Mouse (Mus musculus): ENCODE data around the gene Ky. TPM values are rescaled to one million over a fixed set of nuclear protein-coding genes. Genes with fewer than 3 reads are reported as not detected.

The Ky gene
- polyA plus RNA-seq, 1 experiment from 2014 or later = 0.18 TPM

GRCm38 (mm10) chr9:102494454-102494853, 11.1 kb upstream of the Ky start:
- WGBS = 85% methylated on average over 9 of the region's 9 CpGs
- Histone ChIP-seq H3K36me3 (ENCODE audit: poor library complexity, severe bottlenecking) (no peaks in the 10 kb centered on the region), H3K27ac (no peak overlapping the region), H3K4me2 (no peak overlapping the region), H3K4me3 (no peak overlapping the region), H3K27me3 (no peaks in the 10 kb centered on the region), H3K4me1 (peaks cover 11% of the 10 kb centered on the region), H3K9ac (no peak overlapping the region), H3K9me3 (replicated peaks) (no peaks in the 10 kb centered on the region)
- no peak for ATAC-seq

- no peaks in the 10 kb centered on the region for H3K9me3 ChIP-seq (replicated peaks)
- no peaks in the 10 kb centered on the region for H3K27me3 ChIP-seq
- no peak overlapping the region for H3K9ac ChIP-seq
- H3K27ac ChIP-seq = no peak overlapping the region
- H3K4me2 ChIP-seq = no peak overlapping the region
- no peak for ATAC-seq
- H3K36me3 ChIP-seq (ENCODE audit: poor library complexity, severe bottlenecking) = no peaks in the 10 kb centered on the region
- H3K4me3 ChIP-seq = no peak overlapping the region
- peaks cover 11% of the 10 kb centered on the region for H3K4me1 ChIP-seq
- WGBS = 85% methylated on average over 4 of the region's 4 CpGs
Observed at GRCm38 (mm10) chr9:102495266-102495665, 10.3 kb upstream of the Ky start.

- H3K9ac ChIP-seq = no peak overlapping the region
- peaks cover 11% of the 10 kb centered on the region for H3K4me1 ChIP-seq
- H3K27ac ChIP-seq = no peak overlapping the region
- 81% methylated on average over 3 of the region's 3 CpGs for WGBS
- H3K27me3 ChIP-seq = no peaks in the 10 kb centered on the region
- no peaks in the 10 kb centered on the region for H3K36me3 ChIP-seq (ENCODE audit: poor library complexity, severe bottlenecking)
- H3K9me3 ChIP-seq (replicated peaks) = no peaks in the 10 kb centered on the region
- ATAC-seq = no peak
- no peak overlapping the region for H3K4me2 ChIP-seq
- no peak overlapping the region for H3K4me3 ChIP-seq
Observed at GRCm38 (mm10) chr9:102496481-102497041, 9.0 kb upstream of the Ky start.

GRCm38 (mm10) chr9:102497089-102497690, 8.4 kb upstream of the Ky start:
- 93% methylated on average over 9 of the region's 9 CpGs for WGBS
- H3K9me3 ChIP-seq (replicated peaks) = no peaks in the 10 kb centered on the region
- no peaks in the 10 kb centered on the region for H3K27me3 ChIP-seq
- H3K36me3 ChIP-seq (ENCODE audit: poor library complexity, severe bottlenecking) = no peaks in the 10 kb centered on the region
- peaks cover 11% of the 10 kb centered on the region for H3K4me1 ChIP-seq
- no peak overlapping the region for H3K27ac ChIP-seq
- H3K4me2 ChIP-seq = no peak overlapping the region
- H3K4me3 ChIP-seq = no peak overlapping the region
- H3K9ac ChIP-seq = no peak overlapping the region
- no peak for ATAC-seq

- Histone ChIP-seq H3K27ac (no peak overlapping the region), H3K36me3 (ENCODE audit: poor library complexity, severe bottlenecking) (no peaks in the 10 kb centered on the region), H3K9ac (no peak overlapping the region), H3K4me3 (no peak overlapping the region), H3K9me3 (replicated peaks) (no peaks in the 10 kb centered on the region), H3K27me3 (no peaks in the 10 kb centered on the region), H3K4me2 (no peak overlapping the region), H3K4me1 (peaks cover 4% of the 10 kb centered on the region)
- no peak for ATAC-seq
- 90% methylated on average over 9 of the region's 9 CpGs for WGBS
Observed at GRCm38 (mm10) chr9:102497833-102498430, 7.6 kb upstream of the Ky start.

- Histone ChIP-seq H3K27me3 (peaks cover 3% of the 10 kb centered on the region; the same call in 1 of the 2 replicates), H3K27ac (no peak overlapping the region), H3K9ac (no peak overlapping the region), H3K36me3 (ENCODE audit: poor library complexity, severe bottlenecking) (no peaks in the 10 kb centered on the region), H3K9me3 (replicated peaks) (no peaks in the 10 kb centered on the region), H3K4me3 (no peak overlapping the region), H3K4me2 (no peak overlapping the region), H3K4me1 (no peaks in the 10 kb centered on the region)
- no peak for ATAC-seq
- WGBS = 96% methylated on average over 6 of the region's 6 CpGs
Observed at GRCm38 (mm10) chr9:102498701-102499100, 6.8 kb upstream of the Ky start.

- ATAC-seq = no peak
- 90% methylated on average over 4 of the region's 4 CpGs for WGBS
- no peak overlapping the region for H3K4me2 ChIP-seq
Observed at GRCm38 (mm10) chr9:102499266-102499665, 6.3 kb upstream of the Ky start.

GRCm38 (mm10) chr9:102499746-102500145, 5.8 kb upstream of the Ky start:
- H3K27ac ChIP-seq = no peak overlapping the region
- no peak overlapping the region for H3K4me2 ChIP-seq
- H3K27me3 ChIP-seq = peaks cover 13% of the 10 kb centered on the region
- no peak overlapping the region for H3K4me3 ChIP-seq
- H3K9me3 ChIP-seq (replicated peaks) = no peaks in the 10 kb centered on the region
- no peaks in the 10 kb centered on the region for H3K36me3 ChIP-seq (ENCODE audit: poor library complexity, severe bottlenecking)
- no peak overlapping the region for H3K9ac ChIP-seq
- H3K4me1 ChIP-seq = no peaks in the 10 kb centered on the region
- no peak for ATAC-seq

More at GRCm38 (mm10) chr9:102499266-102499665, 6.3 kb upstream of the Ky start:
- Histone ChIP-seq H3K27me3 (peaks cover 8% of the 10 kb centered on the region; the same call in 1 of the 2 replicates), H3K4me3 (no peak overlapping the region), H3K36me3 (ENCODE audit: poor library complexity, severe bottlenecking) (no peaks in the 10 kb centered on the region), H3K9me3 (replicated peaks) (no peaks in the 10 kb centered on the region), H3K4me1 (no peaks in the 10 kb centered on the region), H3K9ac (no peak overlapping the region), H3K27ac (no peak overlapping the region)

GRCm38 (mm10) chr9:102501113-102501512, 4.4 kb upstream of the Ky start:
- peaks cover 7% of the 10 kb centered on the region; the same call in 1 of the 2 replicates for H3K4me1 ChIP-seq
- H3K36me3 ChIP-seq (ENCODE audit: poor library complexity, severe bottlenecking) = no peaks in the 10 kb centered on the region
- H3K4me2 ChIP-seq = no peak overlapping the region
- no peak for ATAC-seq
- 64% methylated on average over 4 of the region's 4 CpGs for WGBS
- H3K9me3 ChIP-seq (replicated peaks) = no peaks in the 10 kb centered on the region
- H3K27me3 ChIP-seq = peaks cover 26% of the 10 kb centered on the region
- no peak overlapping the region for H3K9ac ChIP-seq
- no peak overlapping the region for H3K4me3 ChIP-seq
- no peak overlapping the region for H3K27ac ChIP-seq

- no peak overlapping the region for H3K4me3 ChIP-seq
- H3K27me3 ChIP-seq = peaks cover 36% of the 10 kb centered on the region
- H3K4me2 ChIP-seq = no peak overlapping the region
- H3K9ac ChIP-seq = no peak overlapping the region
- H3K27ac ChIP-seq = no peak overlapping the region
- ATAC-seq = no peak
- 77% methylated on average over 11 of the region's 11 CpGs for WGBS
- H3K36me3 ChIP-seq (ENCODE audit: poor library complexity, severe bottlenecking) = no peaks in the 10 kb centered on the region
- H3K9me3 ChIP-seq (replicated peaks) = no peaks in the 10 kb centered on the region
- H3K4me1 ChIP-seq = peaks cover 10% of the 10 kb centered on the region; the same call in 1 of the 2 replicates
Observed at GRCm38 (mm10) chr9:102502015-102502633, 3.4 kb upstream of the Ky start.

GRCm38 (mm10) chr9:102504716-102505378, 703 bp upstream of the Ky start:
- ATAC-seq = no peak

GRCm38 (mm10) chr9:102508315-102508714, 2.8 kb downstream of the Ky start:
- Histone ChIP-seq H3K4me1 (peaks cover 10% of the 10 kb centered on the region; the same call in 1 of the 2 replicates), H3K27me3 (peaks cover 46% of the 10 kb centered on the region), H3K27ac (no peak overlapping the region), H3K36me3 (ENCODE audit: poor library complexity, severe bottlenecking) (no peaks in the 10 kb centered on the region), H3K4me3 (no peak overlapping the region), H3K9ac (no peak overlapping the region), H3K4me2 (no peak overlapping the region), H3K9me3 (replicated peaks) (no peaks in the 10 kb centered on the region)
- ATAC-seq = no peak
- 94% methylated on average over 3 of the region's 3 CpGs for WGBS

More at GRCm38 (mm10) chr9:102504716-102505378, 703 bp upstream of the Ky start:
- no peak overlapping the region for H3K27ac ChIP-seq
- H3K9ac ChIP-seq = no peak overlapping the region
- H3K27me3 ChIP-seq = peaks cover 46% of the 10 kb centered on the region
- H3K4me3 ChIP-seq = no peak overlapping the region
- H3K4me1 ChIP-seq = peaks cover 10% of the 10 kb centered on the region; the same call in 1 of the 2 replicates
- no peaks in the 10 kb centered on the region for H3K9me3 ChIP-seq (replicated peaks)
- H3K36me3 ChIP-seq (ENCODE audit: poor library complexity, severe bottlenecking) = no peaks in the 10 kb centered on the region
- 77% methylated on average over 3 of the region's 3 CpGs for WGBS
- no peak overlapping the region for H3K4me2 ChIP-seq
